Mouse (Mus musculus): ENCODE measurements around the gene Bola1.
A peak's percentile ranks its signal among the peaks of the same experiment; 100 is the strongest.
"Not testable (repeated sequence)": the region's sequence is repeated elsewhere in the genome, so short reads cannot be mapped to it uniquely, and the experiment has no call there.

Bola1 gene

GRCm38 (mm10) chr3:96178427-96178826, 41.1 kb downstream of the Bola1 start:
- no peak for DNase-seq

- no peak for DNase-seq
Measured at GRCm38 (mm10) chr3:96175251-96175650, 44.3 kb downstream of the Bola1 start.

- DNase-seq = not testable (repeated sequence)
Measured at GRCm38 (mm10) chr3:96174042-96174441, 45.5 kb downstream of the Bola1 start.

- no peak for DNase-seq
Measured at GRCm38 (mm10) chr3:96173185-96173584, 46.3 kb downstream of the Bola1 start.

- peak; percentile 82 to 86 for DNase-seq
Measured at GRCm38 (mm10) chr3:96172197-96173178, 47.0 kb downstream of the Bola1 start, which contains the start of gene Sf3b4. Gene Sf3b4, plus strand, starts transcription at chr3:96172332.

- no peak for DNase-seq
Measured at GRCm38 (mm10) chr3:96171583-96172196, 47.8 kb downstream of the Bola1 start.

- peak in 1 of 2 experiments; percentile 22 for DNase-seq
Measured at GRCm38 (mm10) chr3:96170976-96171545, 48.4 kb downstream of the Bola1 start.

GRCm38 (mm10) chr3:96170276-96170675, 49.2 kb downstream of the Bola1 start:
- no peak for DNase-seq

- DNase-seq = no peak
Measured at GRCm38 (mm10) chr3:96168466-96169158, 50.9 kb downstream of the Bola1 start.

- DNase-seq = no peak
Measured at GRCm38 (mm10) chr3:96163040-96163439, 56.5 kb downstream of the Bola1 start.

- DNase-seq = no peak
Measured at GRCm38 (mm10) chr3:96161869-96162840, 57.4 kb downstream of the Bola1 start, which contains the start of gene Mtmr11. Gene Mtmr11, plus strand, starts transcription at chr3:96162004.

GRCm38 (mm10) chr3:96160803-96161516, 58.5 kb downstream of the Bola1 start:
- DNase-seq = no peak

- DNase-seq = no peak
Measured at GRCm38 (mm10) chr3:96160222-96160802, 59.2 kb downstream of the Bola1 start.

GRCm38 (mm10) chr3:96159820-96160219, 59.7 kb downstream of the Bola1 start:
- no peak for DNase-seq

- DNase-seq = no peak
Measured at GRCm38 (mm10) chr3:96155501-96155900, 64.0 kb downstream of the Bola1 start.

GRCm38 (mm10) chr3:96152611-96153010, 66.9 kb downstream of the Bola1 start:
- no peak for DNase-seq

GRCm38 (mm10) chr3:96151836-96152235, 67.7 kb downstream of the Bola1 start:
- no peak for DNase-seq

- DNase-seq = peak in 1 of 2 experiments; percentile 17
Measured at GRCm38 (mm10) chr3:96147950-96148349, 71.6 kb downstream of the Bola1 start.
